Mouse (Mus musculus) MEL (cell line): ENCODE measurements at regions not wholly inside any gene's neighbourhood (a gene's known extent, or its start where the extent isn't known, plus 50 kb on each side); places are given as distances from the start of the nearest gene placed in this dataset.

ENCODE experiments used
- DNase-seq: peaks from one replicate; pipeline ENCODE4 v3.0.0; 2011; ENCODE audit warnings: low read depth, low spot score
- H3K27ac ChIP-seq: 2 replicates; pipeline ENCODE4 v1.5.1; 2012; ENCODE audit warnings: low read depth, mild to moderate bottlenecking, control low read depth, low read length, moderate library complexity; ENCODE audit not compliant: control insufficient read depth
- H3K27me3 ChIP-seq, 2 experiments: fragments of 150-350 bp in 1 of 2; sonication (generic) in 1 of 2; 2 replicates each; pipeline ENCODE4 v1.6.1; 2012; ENCODE audit warnings: low read length in 2 of 2, mild to moderate bottlenecking in 2 of 2, improper control_type of control experiment in 1 of 2, moderate library complexity in 1 of 2; ENCODE audit not compliant: insufficient read depth in 2 of 2, control insufficient read depth in 1 of 2
- H3K36me3 ChIP-seq, 2 experiments: 2 replicates each; pipeline ENCODE4 v1.6.1; 2012 to 2014; ENCODE audit warnings: low read length in 2 of 2, improper control_type of control experiment in 1 of 2, inconsistent platforms in 1 of 2, mild to moderate bottlenecking in 1 of 2; ENCODE audit not compliant: insufficient read depth in 2 of 2, control insufficient read depth in 1 of 2
- H3K4me1 ChIP-seq, 2 experiments: fragments of 150-350 bp in 1 of 2; sonication (generic) in 1 of 2; 2 replicates each; pipeline ENCODE4 v1.6.1; 2012; ENCODE audit warnings: low read length in 2 of 2, improper control_type of control experiment in 1 of 2, mild to moderate bottlenecking in 1 of 2; ENCODE audit not compliant: insufficient read depth in 2 of 2, control insufficient read depth in 1 of 2
- H3K4me3 ChIP-seq, 2 experiments: fragments of 150-350 bp in 1 of 2; sonication (generic) in 1 of 2; 2 replicates each; pipeline ENCODE4 v1.5.1; 2012; ENCODE audit warnings: low read depth in 2 of 2, low read length in 2 of 2, mild to moderate bottlenecking in 2 of 2, moderate library complexity in 2 of 2, control low read depth in 1 of 2, improper control_type of control experiment in 1 of 2; ENCODE audit not compliant: control insufficient read depth in 1 of 2, insufficient read depth in 1 of 2
- H3K79me2 ChIP-seq: 2 replicates; pipeline ENCODE4 v1.6.1; 2012; ENCODE audit warnings: mild to moderate bottlenecking, low read length, moderate library complexity; ENCODE audit not compliant: control insufficient read depth, poor library complexity, insufficient read depth
- H3K9ac ChIP-seq: 2 replicates; pipeline ENCODE4 v1.6.1; 2012; ENCODE audit warnings: low read depth, mild to moderate bottlenecking, control low read depth, low read length, moderate library complexity; ENCODE audit not compliant: control insufficient read depth, poor library complexity, severe bottlenecking
- H3K9me3 ChIP-seq: fragments of 150-350 bp; sonication (generic); replicated peaks from 2 replicates; pipeline ENCODE4 v1.6.1; 2012; ENCODE audit warnings: mild to moderate bottlenecking, low read length, improper control_type of control experiment, moderate library complexity; ENCODE audit not compliant: insufficient read depth
- BHLHE40 ChIP-seq: IDR thresholded peaks from 2 replicates; pipeline ENCODE4 v1.6.1; 2012; ENCODE audit warnings: low read depth, mild to moderate bottlenecking, inconsistent platforms, low read length, improper control_type of control experiment, borderline replicate concordance
- CHD1 ChIP-seq: IDR thresholded peaks from 2 replicates; pipeline ENCODE4 v1.6.1; 2012; ENCODE audit warnings: low read depth, mild to moderate bottlenecking, inconsistent platforms, low read length, improper control_type of control experiment
- E2F4 ChIP-seq: IDR thresholded peaks from 2 replicates; pipeline ENCODE4 v1.6.1; 2011; ENCODE audit warnings: low read depth, low read length, improper control_type of control experiment, borderline replicate concordance
- ETS1 ChIP-seq: IDR thresholded peaks from 2 replicates; pipeline ENCODE4 v1.6.1; 2012; ENCODE audit warnings: low read depth, mild to moderate bottlenecking, inconsistent platforms, low read length, improper control_type of control experiment, moderate library complexity
- GATA1 ChIP-seq: IDR thresholded peaks from 2 replicates; pipeline ENCODE4 v1.6.1; 2011; ENCODE audit warnings: low read depth, low read length, improper control_type of control experiment
- HCFC1 ChIP-seq: IDR thresholded peaks from 2 replicates; pipeline ENCODE4 v1.6.1; 2012; ENCODE audit warnings: low read depth, mild to moderate bottlenecking, inconsistent platforms, low read length, improper control_type of control experiment, moderate library complexity
- MAFK ChIP-seq: IDR thresholded peaks from 2 replicates; pipeline ENCODE4 v1.6.1; 2011; ENCODE audit warnings: low read depth, mild to moderate bottlenecking, low read length, improper control_type of control experiment, borderline replicate concordance
- NELFE ChIP-seq: IDR thresholded peaks from 2 replicates; pipeline ENCODE4 v1.6.1; 2011; ENCODE audit warnings: low read depth, low read length, improper control_type of control experiment
- NRF1 ChIP-seq: IDR thresholded peaks from 2 replicates; pipeline ENCODE4 v1.6.1; 2014; ENCODE audit warnings: low read depth, mild to moderate bottlenecking, inconsistent platforms, low read length, improper control_type of control experiment, moderate library complexity; ENCODE audit not compliant: poor library complexity, insufficient read depth, severe bottlenecking
- POLR2A ChIP-seq, 2 experiments: IDR thresholded peaks; 2 replicates each; pipeline ENCODE4 v1.6.1; 2011 to 2012; ENCODE audit warnings: low read length in 2 of 2, mild to moderate bottlenecking in 2 of 2, control low read depth in 1 of 2, improper control_type of control experiment in 1 of 2, low read depth in 1 of 2, moderate library complexity in 1 of 2; ENCODE audit not compliant: control insufficient read depth in 1 of 2, insufficient read depth in 1 of 2, poor library complexity in 1 of 2
- POLR2AphosphoS2 ChIP-seq: IDR thresholded peaks from 2 replicates; pipeline ENCODE4 v1.6.1; 2011; ENCODE audit warnings: low read length, improper control_type of control experiment
- POLR2AphosphoS5 ChIP-seq: IDR thresholded peaks from 2 replicates; pipeline ENCODE4 v1.6.1; 2012; ENCODE audit warnings: low read depth, borderline replicate concordance, mild to moderate bottlenecking, inconsistent platforms, low read length, moderate library complexity, mixed read lengths
- RAD21 ChIP-seq: IDR thresholded peaks from 2 replicates; pipeline ENCODE4 v1.6.1; 2011; ENCODE audit warnings: mild to moderate bottlenecking, low read depth, low read length, improper control_type of control experiment
- RCOR1 ChIP-seq: IDR thresholded peaks from 2 replicates; pipeline ENCODE4 v1.6.1; 2012; ENCODE audit warnings: low read depth, mild to moderate bottlenecking, inconsistent platforms, low read length, improper control_type of control experiment
- TAL1 ChIP-seq: IDR thresholded peaks from 2 replicates; pipeline ENCODE4 v1.6.1; 2012; ENCODE audit warnings: mild to moderate bottlenecking, inconsistent platforms, low read length, moderate library complexity, mixed read lengths
- TCF12 ChIP-seq: IDR thresholded peaks from 2 replicates; pipeline ENCODE4 v1.6.1; 2014; ENCODE audit warnings: low read depth, mild to moderate bottlenecking, inconsistent platforms, low read length, improper control_type of control experiment, moderate library complexity
- UBTF ChIP-seq: IDR thresholded peaks from 2 replicates; pipeline ENCODE4 v1.6.1; 2012; ENCODE audit warnings: low read depth, mild to moderate bottlenecking, inconsistent platforms, low read length, improper control_type of control experiment, moderate library complexity, borderline replicate concordance; ENCODE audit not compliant: insufficient read depth
- ZMIZ1 ChIP-seq: IDR thresholded peaks from 2 replicates; pipeline ENCODE4 v1.6.1; 2012; ENCODE audit warnings: low read depth, mild to moderate bottlenecking, inconsistent platforms, low read length, improper control_type of control experiment, moderate library complexity

GRCm38 (mm10) chr15:85669652-85670175 lies 65.1 kb upstream of the Ppara start:
- peak overlapping the region; percentile 91 for H3K27ac ChIP-seq
- TF ChIP-seq POLR2AphosphoS5, result peak; percentile 38; the same call in 1 of the 2 replicates
- TF ChIP-seq ZMIZ1, result peak; percentile 43; the same call in 1 of the 2 replicates
- TF ChIP-seq NELFE, result peak; percentile 81
- peak; percentile 29; the same call in 1 of the 2 replicates for TF ChIP-seq GATA1
- no peak for TF ChIP-seq E2F4
- TF ChIP-seq POLR2AphosphoS2, result peak; percentile 94
- TF ChIP-seq TCF12, result peak; percentile 75; the same call in 1 of the 2 replicates
- TF ChIP-seq RCOR1, result no peak
- peak; percentile 49; the same call in 1 of the 2 replicates for TF ChIP-seq CHD1
- TF ChIP-seq HCFC1, result peak; percentile 4; the same call in 1 of the 2 replicates
- peak in 1 of 2 experiments; percentile 79; a peak in 2 of 4 replicates for TF ChIP-seq POLR2A (IDR thresholded peaks at IDR 0.05; ENCODE audit: control insufficient read depth in 1 of 2, insufficient read depth in 1 of 2, low read depth in 1 of 2, low read length in 2 of 2, poor library complexity in 1 of 2)
- no peaks in the 10 kb centered on the region for H3K9me3 ChIP-seq
- peak overlapping the region; percentile 99 for H3K9ac ChIP-seq
- peak; percentile 96 for DNase-seq
- peaks cover 67% of the 10 kb centered on the region for H3K79me2 ChIP-seq
- no peaks in the 10 kb centered on the region; a peak in 1 of 4 replicates for H3K27me3 ChIP-seq
- peaks cover 5 to 10% of the 10 kb centered on the region in 2 experiments; a peak in 3 of 4 replicates for H3K36me3 ChIP-seq
- peak overlapping the region; percentile 86 to 98 for H3K4me3 ChIP-seq
- H3K4me1 ChIP-seq, result peaks cover 2 to 9% of the 10 kb centered on the region in 2 experiments; a peak in 3 of 4 replicates

- Histone ChIP-seq H3K36me3 (peaks cover 9 to 12% of the 10 kb centered on the region in 2 experiments), H3K27me3 (no peaks in the 10 kb centered on the region; a peak in 1 of 4 replicates), H3K4me3 (peak overlapping the region; percentile 86 to 98), H3K9ac (peak overlapping the region; percentile 99), H3K27ac (peak overlapping the region; percentile 91), H3K4me1 (peaks cover 2 to 9% of the 10 kb centered on the region in 2 experiments; a peak in 3 of 4 replicates), H3K9me3 (no peaks in the 10 kb centered on the region), H3K79me2 (peaks cover 72% of the 10 kb centered on the region)
- DNase-seq, result no peak
- TF ChIP-seq RAD21, result no peak
- TF ChIP-seq TAL1, result no peak
- no peak for TF ChIP-seq E2F4
- no peak for TF ChIP-seq MAFK
- peak; percentile 36; the same call in 1 of the 2 replicates for TF ChIP-seq NRF1
- TF ChIP-seq UBTF, result 0 out of 2 replicates have a peak, but pooled peaks have one; percentile 59
- peak in 1 of 2 experiments; percentile 33; a peak in 3 of 4 replicates for TF ChIP-seq POLR2A (IDR thresholded peaks at IDR 0.05; ENCODE audit: control insufficient read depth in 1 of 2, insufficient read depth in 1 of 2, low read depth in 1 of 2, low read length in 2 of 2, poor library complexity in 1 of 2)
- no peak for TF ChIP-seq BHLHE40
- no peak for TF ChIP-seq ETS1
Observed at GRCm38 (mm10) chr15:85670176-85670788, 64.5 kb upstream of the Ppara start.
